Mouse (Mus musculus) heart, postnatal 0 days (tissue): ENCODE measurements around the gene Hsd3b6.

ENCODE experiments used
- CTCF ChIP-seq: IDR thresholded peaks from 2 replicates; pipeline ENCODE4 v1.5.1; 2016; ENCODE audit warnings: antibody characterized with exemption, control low read depth, low read depth
- EP300 ChIP-seq: IDR thresholded peaks from 2 replicates; pipeline ENCODE4 v1.6.1; 2016; ENCODE audit warnings: antibody characterized with exemption, low read depth

DNA sequence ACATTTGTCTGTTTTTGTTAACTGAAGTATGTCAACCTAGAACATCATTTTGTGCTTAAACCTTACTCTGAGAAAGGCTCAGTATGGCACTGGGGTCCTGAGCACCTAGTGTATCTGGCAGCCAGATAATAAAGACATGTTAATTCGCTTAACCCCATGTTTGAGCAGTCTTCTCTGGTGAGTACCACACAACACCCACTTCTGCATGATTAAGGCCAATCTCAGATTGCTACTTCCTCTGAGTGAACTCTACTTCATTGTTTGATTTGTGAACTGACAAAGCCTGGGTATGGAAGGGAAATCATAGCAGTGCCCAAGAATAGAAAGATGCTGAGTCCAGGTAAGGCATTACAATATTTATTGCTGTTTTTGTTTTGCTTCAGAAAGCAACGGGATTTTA, 37.6 kb upstream of the Hsd3b6 start:
- no peak for TF ChIP-seq CTCF
- TF ChIP-seq EP300 = no peak
